Mouse (Mus musculus) cortical plate, adult 2 months (tissue): Measurements from ENCODE around the gene Baz2b.

Experiments
- CTCF ChIP-seq: fragments of 200-500 bp; IDR thresholded peaks from 2 replicates; pipeline ENCODE4 v1.5.1; 2011; ENCODE audit warnings: mild to moderate bottlenecking, control low read depth, low read length; ENCODE audit not compliant: insufficient read depth; ENCODE audit errors: extremely low read depth
- POLR2A ChIP-seq: fragments of 200-500 bp; IDR thresholded peaks from 2 replicates; pipeline ENCODE4 v1.6.1; 2011; ENCODE audit warnings: mild to moderate bottlenecking, low read length, control low read depth; ENCODE audit not compliant: insufficient read depth; ENCODE audit errors: extremely low read depth

DNA sequence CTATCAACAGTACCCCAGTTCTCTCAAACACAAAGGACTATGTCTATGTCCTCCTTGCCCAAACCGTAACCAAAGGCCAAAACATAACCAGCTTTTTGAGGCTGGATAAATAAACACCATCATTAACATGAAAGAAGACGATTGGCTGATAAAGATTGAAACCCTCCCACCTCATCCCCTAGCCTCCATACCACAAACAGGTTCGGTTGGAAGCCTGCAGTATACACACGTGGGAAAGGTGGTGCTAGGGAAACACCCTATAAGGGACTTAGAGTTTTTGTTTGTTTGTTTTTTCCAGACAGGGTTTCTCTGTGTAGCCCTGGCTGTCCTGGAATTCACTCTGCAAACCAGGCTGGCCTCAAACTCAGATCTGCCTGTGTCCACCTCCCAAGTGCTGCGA, 66.3 kb downstream of the Baz2b start:
- TF ChIP-seq POLR2A (no peak), CTCF (no peak)
